Mouse (Mus musculus) left cerebral cortex, postnatal 4 days (tissue): ENCODE results near the gene Ap3m1. TPM values are rescaled to one million over a fixed set of nuclear protein-coding genes. Genes with fewer than 3 reads are reported as not detected.
A peak's percentile ranks its signal among the peaks of the same experiment; 100 is the strongest.
"Not testable (repeated sequence)": the region's sequence is repeated elsewhere in the genome, so short reads cannot be mapped to it uniquely, and the experiment has no call there.

Experiments used
- DNase-seq: peaks from one replicate; pipeline ENCODE4 v3.0.0-alpha.2; 2022
- intact Hi-C: fragments of 180-260 bp; cut with DNase I; formaldehyde crosslinking; loops from one replicate; pipeline ENCODE4 v1.15.1; 2025
- total RNA-seq, 2 experiments: library from RNA; stranded (reverse); gene quantifications; 2 replicates each; pipeline ENCODE4 v1.2.3; 2021

The Ap3m1 gene
- 10 to 100 TPM; 89.5 to 93.0 TPM for total RNA-seq

DNA sequence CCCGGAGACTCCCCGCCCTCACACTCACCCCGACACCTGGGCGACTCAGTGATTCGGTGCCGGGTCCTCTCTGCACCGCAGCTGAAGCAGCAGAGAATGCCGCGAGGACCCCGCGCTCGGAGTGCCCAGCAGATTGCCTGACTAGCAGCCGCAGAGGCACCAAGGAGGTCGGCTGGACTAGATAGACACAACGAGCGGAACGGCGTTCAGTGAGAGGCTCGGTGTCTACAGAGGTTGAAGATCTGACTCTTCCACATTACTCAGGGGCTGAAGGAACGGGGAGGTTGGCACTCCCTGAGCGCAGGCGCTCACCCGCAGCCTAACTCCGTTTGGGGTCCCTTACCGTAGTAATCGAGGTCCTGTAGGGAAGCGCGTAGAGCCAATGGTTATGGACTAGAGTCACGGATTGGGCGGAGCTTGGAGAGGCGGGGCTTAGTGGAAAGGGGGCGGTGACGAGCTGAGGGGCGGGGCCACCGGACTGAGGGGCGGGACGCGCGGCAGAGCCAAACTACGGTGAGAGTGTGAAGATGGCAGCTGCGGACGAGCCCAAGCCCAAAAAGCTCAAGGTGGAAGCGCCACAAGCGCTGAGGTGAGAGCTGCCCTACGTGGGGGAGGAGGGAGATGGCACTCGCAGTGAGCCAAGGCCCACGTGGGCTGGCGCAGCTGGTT, at the start of gene Ap3m1, which contains the start of gene Adk:
TSS of gene Ap3m1 (minus strand) at position 397 of the 669 bp plus-strand sequence.
TSS of gene Adk (plus strand) at position 463 of the 669 bp plus-strand sequence.
- intact Hi-C loops: loop anchor here (5.0 kb wide), 1 partner anchor 55 kb away; no protein-coding TSS in a partner anchor
- DNase-seq: peak; percentile 95

DNA sequence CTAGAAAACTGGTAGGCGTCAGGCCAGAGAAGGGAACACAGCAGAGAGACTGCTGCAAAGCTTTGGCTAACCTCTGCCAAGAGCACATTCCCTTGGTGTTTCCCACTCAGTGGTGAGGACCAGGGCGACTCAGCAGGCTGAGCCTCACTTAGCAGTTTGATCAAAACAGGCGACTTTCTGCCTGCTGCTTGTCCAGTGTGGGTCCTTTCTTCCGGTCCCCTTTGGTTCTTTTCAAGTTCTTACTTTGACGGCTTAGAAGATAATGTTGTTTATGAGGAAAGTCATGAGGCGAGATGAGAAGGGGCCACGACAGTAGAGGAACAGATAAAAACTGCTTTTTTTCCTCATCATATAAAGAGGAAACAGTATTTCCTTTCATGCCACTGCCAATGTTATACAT, 49.3 kb upstream of the Ap3m1 start:
- intact Hi-C loops: no loop called here
- peak; percentile 13 for DNase-seq

DNA sequence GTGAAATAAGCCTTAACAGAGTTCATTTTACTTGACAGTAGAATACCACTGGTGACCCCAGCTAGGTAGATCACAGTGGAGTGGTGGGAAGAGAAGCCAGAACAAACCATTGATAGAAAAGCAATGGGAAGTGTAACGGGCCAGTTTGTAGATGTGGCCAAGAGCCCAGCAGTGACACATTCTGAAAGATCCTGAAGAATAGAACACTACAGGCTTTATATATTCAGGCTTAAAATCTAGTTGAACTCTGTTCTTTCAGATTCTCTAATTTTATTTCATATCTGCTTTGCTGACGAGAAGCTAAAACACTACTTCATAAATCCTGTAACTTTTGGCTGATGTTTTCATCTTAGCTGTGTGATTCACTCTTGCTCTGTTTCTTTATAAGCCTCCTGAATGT, 48.6 kb upstream of the Ap3m1 start:
- DNase-seq: no peak
- intact Hi-C loops: no loop called here

GRCm38 (mm10) chr14:21099371-21099770, 47.1 kb upstream of the Ap3m1 start:
- intact Hi-C loops: no loop called here
- DNase-seq: no peak

DNA sequence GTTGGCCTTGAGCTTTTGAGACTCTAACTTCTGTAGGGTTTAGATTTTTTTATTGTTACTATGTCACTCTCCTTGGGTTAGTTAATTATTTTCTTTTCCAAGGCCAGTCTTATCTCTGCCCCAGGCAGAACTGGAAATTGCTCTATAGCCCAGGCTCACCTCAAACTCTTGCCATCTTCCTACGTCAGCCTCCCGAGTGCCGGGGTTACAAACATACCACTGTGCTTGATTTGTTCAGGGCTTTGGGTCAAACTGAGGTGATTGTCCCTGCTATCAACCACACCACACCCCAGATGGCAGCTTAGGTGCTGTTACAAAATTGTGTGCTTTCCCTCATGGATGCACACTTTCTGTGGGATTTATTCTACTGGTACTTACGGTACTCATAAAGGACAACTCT, 44.4 kb upstream of the Ap3m1 start:
- intact Hi-C loops: no loop called here
- DNase-seq: no peak

DNA sequence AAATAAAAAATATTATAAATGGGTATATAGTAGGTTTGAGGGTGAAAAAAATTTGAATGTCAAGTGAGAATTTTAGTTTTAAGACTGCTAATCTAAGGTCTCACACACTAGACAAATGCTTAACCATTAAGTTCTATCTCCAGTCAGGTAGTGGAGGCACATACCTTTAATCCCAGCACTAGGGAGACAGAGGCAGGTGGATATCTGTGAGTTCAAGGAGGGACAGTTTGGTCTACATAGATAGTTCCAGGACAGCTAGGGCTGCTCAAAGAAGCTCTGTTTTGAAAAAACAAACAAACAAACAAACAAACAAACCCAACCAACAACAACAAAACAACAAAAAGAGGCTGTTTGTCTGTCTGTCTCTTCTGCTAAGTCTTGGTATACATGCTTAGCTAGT, 44.0 kb upstream of the Ap3m1 start:
- no peak for DNase-seq
- intact Hi-C loops: no loop called here

GRCm38 (mm10) chr14:21094161-21094560, 41.9 kb upstream of the Ap3m1 start:
- intact Hi-C loops, DNase-seq: not testable (repeated sequence)

- intact Hi-C loops: no loop called here
- no peak for DNase-seq
These were observed 38.7 kb upstream of the Ap3m1 start for GRCm38 (mm10) chr14:21090930-21091486.

DNA sequence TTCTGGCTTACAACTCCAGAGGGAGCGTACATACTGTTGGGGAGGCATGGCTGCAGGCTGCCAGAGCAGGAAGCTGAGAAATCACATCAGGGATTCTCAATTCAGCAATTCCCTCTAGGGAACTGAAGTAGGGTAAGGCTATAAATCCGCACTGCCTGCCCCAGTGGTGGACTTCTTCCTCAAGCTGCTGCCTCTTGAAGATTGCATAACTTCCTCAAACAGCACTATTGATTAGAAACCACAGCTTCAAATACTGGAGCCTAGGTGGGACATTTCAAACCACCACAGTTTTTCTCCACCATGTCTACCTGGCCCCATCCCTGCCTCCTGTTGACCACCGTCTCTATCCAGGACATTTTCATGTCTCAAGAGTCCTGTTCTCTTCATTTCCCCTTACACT, 38.1 kb upstream of the Ap3m1 start:
- intact Hi-C loops: no loop called here
- no peak for DNase-seq

GRCm38 (mm10) chr14:21088731-21089130, 36.4 kb upstream of the Ap3m1 start:
- intact Hi-C loops: no loop called here
- no peak for DNase-seq

DNA sequence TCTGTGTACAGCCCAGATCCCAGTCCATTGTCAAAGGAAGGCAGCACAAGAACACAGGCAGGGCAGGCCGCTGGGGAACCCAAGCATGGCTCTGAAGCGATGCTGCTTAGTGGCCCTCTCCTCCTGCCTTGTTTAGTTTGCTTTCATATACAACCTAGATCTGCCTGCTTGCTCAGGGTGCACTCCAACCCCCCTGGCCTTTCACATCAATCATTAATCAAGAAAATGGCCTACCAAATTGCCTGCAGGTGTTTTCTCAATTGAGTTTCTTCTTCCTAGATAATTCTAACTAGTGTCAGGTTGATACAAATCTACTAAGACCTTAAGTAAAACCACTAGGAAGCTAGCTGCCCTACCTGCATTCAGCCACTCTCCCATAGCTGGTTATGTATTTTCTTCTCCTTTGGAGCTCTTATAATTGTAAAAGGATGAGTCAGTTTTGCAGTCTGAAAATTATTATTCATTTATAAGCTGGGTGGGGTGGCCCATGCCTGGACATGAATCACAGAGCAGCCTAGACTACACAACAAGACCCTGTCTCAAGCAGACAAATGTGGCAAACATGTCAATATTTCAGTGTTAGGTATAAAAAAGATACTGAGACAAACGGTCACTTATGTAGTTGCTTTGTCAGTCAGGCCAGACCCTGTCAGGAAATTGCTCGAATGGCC, 35.2 kb upstream of the Ap3m1 start:
- intact Hi-C loops: no loop called here
- no peak for DNase-seq

DNA sequence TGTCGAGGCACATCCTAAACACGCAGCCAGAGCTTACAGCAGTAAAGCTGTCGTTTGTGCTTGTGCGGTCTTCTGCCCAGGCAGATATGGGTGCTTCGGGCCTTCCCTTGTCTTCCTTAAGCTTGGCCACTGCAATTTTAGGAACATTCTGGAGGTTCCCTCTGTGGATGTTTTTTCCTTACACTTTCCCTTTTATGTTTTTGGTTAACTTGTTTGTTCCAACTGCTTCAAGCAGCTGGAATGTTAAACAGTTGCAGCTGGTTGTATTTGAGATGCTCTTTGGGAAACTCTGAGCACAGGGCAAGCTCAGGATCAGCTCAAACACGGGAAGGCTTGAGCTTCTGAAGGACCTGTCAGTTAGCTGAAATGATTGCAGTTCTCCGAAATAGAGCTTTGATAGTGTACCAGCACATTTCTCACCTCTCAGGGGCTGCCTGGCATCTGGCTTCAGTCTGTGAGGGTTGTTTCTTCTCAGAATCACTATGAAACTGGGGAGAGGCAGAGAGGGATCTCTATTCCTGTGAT, 34.6 kb upstream of the Ap3m1 start:
- intact Hi-C loops: no loop called here
- DNase-seq: no peak

DNA sequence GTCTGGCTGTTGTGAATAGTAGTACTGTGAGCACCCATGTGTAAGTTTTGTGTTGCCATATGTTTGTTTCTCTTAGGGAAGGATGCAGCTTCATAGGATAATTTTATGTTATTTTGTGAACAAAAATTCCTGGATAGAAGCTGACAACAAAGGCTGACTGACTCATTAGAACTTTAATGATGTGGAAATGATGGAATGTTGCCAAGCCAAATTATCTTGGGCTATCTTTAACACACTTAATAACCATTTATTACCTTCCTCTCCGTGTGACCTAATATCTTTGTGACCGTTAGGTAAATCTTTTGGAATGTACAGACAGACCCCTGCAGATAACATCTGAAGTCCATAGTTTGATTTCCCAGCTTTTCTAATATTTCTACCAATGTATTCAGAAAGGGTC, 33.8 kb upstream of the Ap3m1 start:
- DNase-seq: no peak
- intact Hi-C loops: no loop called here

GRCm38 (mm10) chr14:21085666-21086065, 33.4 kb upstream of the Ap3m1 start:
- intact Hi-C loops: no loop called here
- DNase-seq: no peak

DNA sequence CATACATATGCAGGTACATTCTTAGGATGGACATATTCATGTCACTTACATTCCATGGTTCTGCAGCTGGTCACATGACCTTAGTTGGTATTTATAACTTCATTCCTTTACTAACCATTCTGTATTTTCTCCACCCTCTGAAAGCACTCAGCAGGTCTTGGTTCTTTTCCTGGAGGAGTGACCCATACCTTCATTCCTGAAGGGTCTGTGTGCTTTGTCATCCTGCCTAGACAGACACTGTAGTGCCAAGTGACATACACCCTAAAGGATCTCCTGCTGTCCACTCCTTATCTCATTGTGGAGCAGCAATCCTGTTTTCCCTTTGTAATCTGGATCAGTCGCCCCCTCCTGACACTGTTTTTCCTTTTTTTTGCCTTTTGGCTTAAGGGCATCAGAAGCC, 30.5 kb upstream of the Ap3m1 start:
- no peak for DNase-seq
- intact Hi-C loops: no loop called here

- intact Hi-C loops: no loop called here
- no peak for DNase-seq
These were observed 26.2 kb upstream of the Ap3m1 start for GRCm38 (mm10) chr14:21078511-21078910.

- intact Hi-C loops: no loop called here
- no peak for DNase-seq
These were observed 25.6 kb upstream of the Ap3m1 start for GRCm38 (mm10) chr14:21077939-21078338.

DNA sequence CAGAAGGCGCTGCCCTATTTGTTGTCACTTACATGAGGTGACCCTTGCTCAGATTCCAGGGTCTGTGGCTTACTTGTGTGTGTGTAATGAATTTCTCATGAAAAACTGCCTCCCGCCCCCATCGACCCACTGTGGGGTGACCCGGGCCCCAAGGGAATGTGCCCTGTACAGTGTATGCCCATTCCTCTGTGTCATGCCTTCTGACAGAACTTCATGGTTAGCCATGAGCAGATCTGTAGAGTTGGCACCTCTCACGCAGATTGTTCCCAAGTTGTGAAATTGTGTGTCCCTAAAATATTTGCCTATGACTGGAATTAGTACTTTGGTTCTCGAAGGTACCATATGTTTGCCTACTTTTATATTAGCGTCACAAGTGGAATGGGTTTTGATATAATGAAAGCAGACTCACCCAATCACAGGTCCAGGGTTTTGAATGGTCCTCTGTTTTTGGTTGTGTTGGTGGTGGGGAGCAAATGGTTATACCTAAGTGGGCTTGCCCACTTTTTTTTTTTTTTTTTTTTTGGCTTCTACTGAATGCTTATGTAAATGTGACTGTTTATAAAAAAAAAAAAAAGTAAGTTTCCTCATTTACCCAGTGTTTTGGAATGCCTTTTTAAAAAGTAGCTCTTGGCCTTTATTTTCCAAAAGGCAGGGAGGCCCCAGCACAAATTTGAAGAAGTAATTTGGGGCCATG, 24.3 kb upstream of the Ap3m1 start:
- peak; percentile 27 for DNase-seq
- intact Hi-C loops: no loop called here

GRCm38 (mm10) chr14:21075751-21076500, 23.6 kb upstream of the Ap3m1 start:
- DNase-seq: peak; percentile 96
- intact Hi-C loops: no loop called here
